Mouse (Mus musculus) testis, adult 2 months (tissue): Measurements from ENCODE around the gene Mpnd.

Experiments
- CTCF ChIP-seq: fragments of 200-500 bp; IDR thresholded peaks from 2 replicates; pipeline ENCODE4 v1.5.1; 2012; ENCODE audit warnings: low read depth, mild to moderate bottlenecking, inconsistent platforms, low read length, moderate library complexity; ENCODE audit not compliant: control insufficient read depth, insufficient read depth, insufficient replicate concordance
- POLR2A ChIP-seq: fragments of 200-500 bp; IDR thresholded peaks from 2 replicates; pipeline ENCODE4 v1.6.1; 2012; ENCODE audit warnings: low read depth, mild to moderate bottlenecking, inconsistent platforms, low read length, moderate library complexity; ENCODE audit not compliant: control insufficient read depth

GRCm38 (mm10) chr17:55971453-55971852, 34.1 kb upstream of the Mpnd start:
- TF ChIP-seq CTCF (no peak), POLR2A (no peak)
